Mouse (Mus musculus): ENCODE data around the gene Fbxl15. TPM values are rescaled to one million over a fixed set of nuclear protein-coding genes. Genes with fewer than 3 reads are reported as not detected.

Gene Fbxl15
- polyA plus RNA-seq, 1 experiment from 2014 or later: 9.9 TPM

- Histone ChIP-seq H3K27me3 (replicated peaks) (peaks cover 100% of the 10 kb centered on the region), H3K4me2 (peak overlapping the region; percentile 78), H3K4me3 (peak overlapping the region; percentile 54), H3K4me1 (replicated peaks) (peaks cover 51% of the 10 kb centered on the region), H3K9ac (peak overlapping the region; percentile 70), H3K9me3 (replicated peaks) (no peaks in the 10 kb centered on the region), H3K36me3 (peaks cover 4% of the 10 kb centered on the region; the same call in 1 of the 2 replicates), H3K27ac (ENCODE audit: poor library complexity, severe bottlenecking) (no peak overlapping the region)
- whole genome bisulfite sequencing: 3% methylated on average over 47 of the region's 48 CpGs
- no peak for ATAC-seq (ENCODE audit: insufficient number of reproducible peaks, low FRiP score)
These were observed 10.5 kb upstream of the Fbxl15 start for GRCm38 (mm10) chr19:46317546-46317885.

DNA sequence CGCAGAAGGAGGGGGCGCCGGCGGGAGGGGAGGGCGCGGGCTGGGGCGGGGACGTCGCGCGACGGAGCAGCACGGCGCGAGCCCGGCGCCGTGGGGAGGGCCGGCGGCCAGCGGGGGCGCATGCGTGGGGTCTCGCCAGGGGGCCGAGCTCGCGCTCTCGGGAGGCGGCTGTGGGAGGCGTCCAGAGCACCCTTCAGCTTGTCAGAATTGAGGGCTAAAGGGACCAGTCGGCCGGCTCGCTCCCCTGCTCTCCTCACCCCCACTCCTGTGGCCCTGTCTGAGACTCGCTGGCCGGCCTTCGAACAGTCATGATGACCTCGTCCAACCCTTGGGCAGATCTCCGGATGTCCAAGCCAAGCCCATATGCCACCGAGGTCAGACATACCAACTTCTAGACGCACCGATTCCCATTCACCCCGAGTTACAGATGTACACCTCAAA lies 9.9 kb upstream of the Fbxl15 start:
- 2% methylated on average over 33 of the region's 42 CpGs for WGBS
- H3K9ac ChIP-seq: peak overlapping the region; percentile 70
- peaks cover 51% of the 10 kb centered on the region for H3K4me1 ChIP-seq (replicated peaks)

DNA sequence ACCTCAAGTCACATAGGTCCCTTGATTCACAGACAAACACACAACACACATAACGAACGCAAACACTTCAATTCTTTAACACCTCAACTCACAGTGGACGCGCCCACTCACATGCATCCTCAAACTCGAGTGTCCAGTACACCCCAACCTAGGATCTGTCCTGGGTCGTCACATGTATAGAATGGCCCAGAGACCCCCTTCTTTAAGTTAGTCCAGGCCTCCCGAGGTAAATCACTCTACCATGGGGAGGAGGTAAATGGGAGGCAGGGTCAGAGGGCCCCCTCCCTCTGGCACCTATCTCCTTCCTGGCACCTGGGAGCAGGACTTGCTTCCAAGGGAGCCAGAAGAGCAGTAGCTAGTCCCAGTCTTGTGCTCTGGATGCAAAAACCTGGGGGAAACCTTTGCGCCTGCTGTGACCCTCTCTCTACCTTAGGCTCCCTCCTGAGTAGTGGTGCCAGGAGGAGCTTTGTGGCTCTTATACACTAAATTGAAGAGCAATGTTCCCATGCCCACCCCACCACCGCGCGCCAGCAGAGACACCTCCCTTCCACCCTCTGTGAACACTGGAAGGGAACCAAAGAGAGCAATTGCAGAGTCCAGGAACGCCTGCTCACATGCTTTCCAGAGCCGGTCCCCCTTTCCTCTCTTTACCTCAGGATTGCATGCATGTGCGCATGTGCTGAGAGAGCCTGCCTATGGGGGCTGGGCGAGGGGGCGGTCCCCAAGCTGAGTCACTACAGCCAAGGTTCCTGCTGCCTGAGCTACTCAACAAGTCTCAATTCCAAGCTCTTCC lies 9.2 kb upstream of the Fbxl15 start:
- WGBS: 10% methylated on average over 16 of the region's 16 CpGs
- no peaks in the 10 kb centered on the region for H3K9me3 ChIP-seq (replicated peaks)
- H3K36me3 ChIP-seq: no peaks in the 10 kb centered on the region
- H3K27ac ChIP-seq (ENCODE audit: poor library complexity, severe bottlenecking): no peak overlapping the region
- ATAC-seq (ENCODE audit: insufficient number of reproducible peaks, low FRiP score): no peak
- H3K27me3 ChIP-seq (replicated peaks): peaks cover 100% of the 10 kb centered on the region
- 0 out of 2 replicates have a peak overlapping the region, but pooled peaks have one; percentile 1 for H3K9ac ChIP-seq
- H3K4me1 ChIP-seq (replicated peaks): peaks cover 51% of the 10 kb centered on the region
- peak overlapping the region; percentile 78 for H3K4me2 ChIP-seq
- peak overlapping the region; percentile 54 for H3K4me3 ChIP-seq

More for the DNA sequence above, 9.9 kb upstream of the Fbxl15 start:
- Histone ChIP-seq H3K27me3 (replicated peaks) (peaks cover 100% of the 10 kb centered on the region), H3K4me3 (peak overlapping the region; percentile 54), H3K9me3 (replicated peaks) (no peaks in the 10 kb centered on the region), H3K36me3 (no peaks in the 10 kb centered on the region), H3K4me2 (peak overlapping the region; percentile 78), H3K27ac (ENCODE audit: poor library complexity, severe bottlenecking) (no peak overlapping the region)
- ATAC-seq (ENCODE audit: insufficient number of reproducible peaks, low FRiP score): no peak

DNA sequence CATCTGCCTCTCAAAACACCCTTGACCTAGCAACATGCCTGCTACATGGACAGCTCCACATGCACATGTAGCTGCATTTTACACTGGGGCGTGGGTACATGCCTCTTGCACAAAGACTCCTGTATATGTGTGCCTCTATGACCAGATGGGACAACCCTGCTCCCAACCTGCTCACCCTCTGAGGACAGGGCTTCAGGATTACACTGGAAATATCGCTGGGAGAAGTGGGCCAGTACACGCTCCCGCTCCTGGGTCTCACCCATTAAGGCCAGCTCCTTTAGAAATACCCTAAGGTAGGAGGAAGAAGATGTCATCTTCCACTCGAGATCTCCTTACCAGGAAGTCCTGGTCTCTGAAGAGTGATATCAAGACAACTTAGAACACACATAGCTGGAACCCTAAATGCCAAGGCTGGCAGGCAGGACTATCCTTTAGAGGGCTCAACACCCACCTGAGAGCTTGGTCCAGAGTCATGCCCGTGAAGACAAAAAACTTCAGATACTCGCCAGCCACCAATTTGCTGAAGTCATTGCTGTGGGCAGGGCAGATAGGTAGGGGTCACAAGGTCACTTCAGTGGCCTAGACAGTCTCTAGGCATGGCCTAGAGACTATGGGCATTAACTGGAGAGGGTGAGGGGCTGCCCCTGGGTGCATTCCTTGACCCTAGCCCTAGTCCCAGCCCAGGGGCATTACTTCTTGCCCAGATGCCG lies 7.8 kb upstream of the Fbxl15 start:
- Histone ChIP-seq H3K4me3 (no peak overlapping the region), H3K4me2 (no peak overlapping the region), H3K9ac (no peak overlapping the region), H3K27me3 (replicated peaks) (peaks cover 100% of the 10 kb centered on the region), H3K9me3 (replicated peaks) (no peaks in the 10 kb centered on the region), H3K27ac (ENCODE audit: poor library complexity, severe bottlenecking) (no peak overlapping the region), H3K4me1 (replicated peaks) (peaks cover 38% of the 10 kb centered on the region), H3K36me3 (no peaks in the 10 kb centered on the region)
- no peak for ATAC-seq (ENCODE audit: insufficient number of reproducible peaks, low FRiP score)
- WGBS: 73% methylated on average over 8 of the region's 8 CpGs

DNA sequence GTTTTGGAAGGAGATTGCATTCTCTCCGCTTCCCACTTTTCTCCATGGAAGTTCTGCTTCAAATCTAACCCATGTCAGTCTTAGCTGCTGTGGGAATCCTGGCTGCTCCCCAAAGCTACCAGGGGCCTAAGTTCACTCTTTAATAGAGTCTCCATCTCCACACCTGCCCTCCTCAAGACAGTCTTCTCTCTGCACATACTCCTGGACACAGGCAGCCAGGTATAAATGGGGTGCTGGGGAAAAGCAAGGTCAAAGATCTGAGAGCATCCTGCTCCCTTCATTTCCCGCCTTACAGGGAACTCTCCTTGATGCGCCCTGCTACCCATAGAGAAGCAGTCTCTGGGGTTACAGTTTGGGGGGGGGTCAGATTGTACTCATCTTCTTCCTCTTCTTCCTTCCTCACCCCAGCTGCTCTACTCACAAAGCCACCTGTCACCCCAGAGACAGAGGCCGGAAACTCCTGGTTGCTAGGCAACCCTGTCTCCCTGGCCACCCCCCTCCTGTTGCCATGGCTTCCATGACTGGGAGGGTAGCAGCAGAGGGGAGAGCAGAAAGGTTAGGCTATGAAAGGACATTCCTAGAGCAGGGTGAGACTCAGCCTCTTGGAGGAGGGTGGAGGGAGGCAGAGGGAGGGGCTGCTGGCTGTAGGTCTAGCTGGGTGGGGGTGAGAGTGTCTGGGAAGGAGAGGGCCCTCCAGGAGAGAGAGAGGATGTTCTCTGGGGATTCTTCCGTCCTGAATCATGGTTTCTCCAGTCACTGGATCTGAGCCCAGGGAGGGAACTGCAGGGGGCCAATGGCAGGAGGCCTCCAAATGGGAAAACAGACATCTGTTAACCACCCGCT lies 6.7 kb upstream of the Fbxl15 start:
- no peak overlapping the region for H3K9ac ChIP-seq
- no peak for ATAC-seq (ENCODE audit: insufficient number of reproducible peaks, low FRiP score)
- no peak overlapping the region for H3K27ac ChIP-seq (ENCODE audit: poor library complexity, severe bottlenecking)
- H3K36me3 ChIP-seq: no peaks in the 10 kb centered on the region
- no peaks in the 10 kb centered on the region for H3K9me3 ChIP-seq (replicated peaks)
- 30% methylated on average over 6 of the region's 6 CpGs for WGBS
- H3K4me3 ChIP-seq: no peak overlapping the region
- peaks cover 100% of the 10 kb centered on the region for H3K27me3 ChIP-seq (replicated peaks)
- H3K4me2 ChIP-seq: no peak overlapping the region
- peaks cover 27% of the 10 kb centered on the region for H3K4me1 ChIP-seq (replicated peaks)

GRCm38 (mm10) chr19:46322144-46322995 lies 5.6 kb upstream of the Fbxl15 start:
- Histone ChIP-seq H3K4me1 (replicated peaks) (peaks cover 26% of the 10 kb centered on the region), H3K4me3 (no peak overlapping the region), H3K9me3 (replicated peaks) (no peaks in the 10 kb centered on the region), H3K9ac (no peak overlapping the region), H3K27me3 (replicated peaks) (peaks cover 100% of the 10 kb centered on the region), H3K4me2 (no peak overlapping the region), H3K27ac (ENCODE audit: poor library complexity, severe bottlenecking) (no peak overlapping the region), H3K36me3 (no peaks in the 10 kb centered on the region)
- WGBS: 35% methylated on average over 11 of the region's 11 CpGs
- ATAC-seq (ENCODE audit: insufficient number of reproducible peaks, low FRiP score): no peak

GRCm38 (mm10) chr19:46322996-46323572 lies 4.9 kb upstream of the Fbxl15 start:
- H3K4me2 ChIP-seq: no peak overlapping the region
- H3K4me1 ChIP-seq (replicated peaks): peaks cover 25% of the 10 kb centered on the region
- H3K36me3 ChIP-seq: no peaks in the 10 kb centered on the region
- no peak overlapping the region for H3K9ac ChIP-seq
- WGBS: 68% methylated on average over 13 of the region's 13 CpGs
- H3K9me3 ChIP-seq (replicated peaks): no peaks in the 10 kb centered on the region
- H3K4me3 ChIP-seq: no peak overlapping the region
- H3K27ac ChIP-seq (ENCODE audit: poor library complexity, severe bottlenecking): no peak overlapping the region
- H3K27me3 ChIP-seq (replicated peaks): peaks cover 96% of the 10 kb centered on the region
- no peak for ATAC-seq (ENCODE audit: insufficient number of reproducible peaks, low FRiP score)

DNA sequence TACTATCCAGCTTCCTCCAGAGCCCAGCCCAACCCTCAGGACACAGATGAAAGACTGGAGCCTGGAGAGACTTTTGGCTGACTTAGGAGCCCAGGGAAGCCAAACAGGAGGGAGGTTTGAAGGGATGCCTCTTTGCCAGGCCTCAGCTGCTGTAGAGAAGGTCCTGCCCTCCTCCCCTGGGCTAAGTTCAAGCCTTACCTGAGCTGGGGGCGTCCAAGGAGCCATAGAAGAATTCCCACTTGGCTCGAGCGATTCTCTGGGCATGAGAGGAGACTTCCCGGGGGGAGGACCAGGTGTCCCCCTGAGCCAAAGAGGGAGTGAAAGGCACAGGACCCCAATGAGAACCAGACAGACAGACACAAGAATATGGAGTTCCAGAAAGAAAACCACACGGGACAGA lies 4.3 kb upstream of the Fbxl15 start:
- no peak overlapping the region for H3K4me2 ChIP-seq
- H3K4me3 ChIP-seq: no peak overlapping the region
- peaks cover 89% of the 10 kb centered on the region for H3K27me3 ChIP-seq (replicated peaks)
- no peak overlapping the region for H3K27ac ChIP-seq (ENCODE audit: poor library complexity, severe bottlenecking)
- no peak overlapping the region for H3K9ac ChIP-seq
- WGBS: 60% methylated on average over 5 of the region's 5 CpGs
- ATAC-seq (ENCODE audit: insufficient number of reproducible peaks, low FRiP score): no peak
- H3K4me1 ChIP-seq (replicated peaks): peaks cover 20% of the 10 kb centered on the region
- no peaks in the 10 kb centered on the region for H3K36me3 ChIP-seq
- no peaks in the 10 kb centered on the region for H3K9me3 ChIP-seq (replicated peaks)

DNA sequence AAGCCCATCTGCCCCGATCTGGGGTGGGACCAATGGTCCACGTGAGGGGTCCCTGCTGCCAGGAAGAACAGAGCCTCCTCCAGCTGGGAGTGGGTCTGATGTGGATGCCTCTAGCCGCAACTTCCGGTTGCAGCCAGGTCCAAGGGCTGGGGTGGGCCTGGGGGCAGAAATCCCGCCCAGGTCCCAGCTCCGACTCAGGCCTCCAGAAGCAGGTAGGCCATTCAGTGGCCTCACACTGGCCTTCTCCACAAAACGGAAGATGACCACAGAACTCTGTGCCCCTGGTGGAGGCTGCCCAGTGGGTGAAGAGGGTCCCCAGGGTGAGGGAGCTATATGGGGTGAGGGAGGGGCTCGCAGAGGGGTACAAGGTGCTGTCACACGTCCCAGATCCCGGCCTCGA lies 3.6 kb upstream of the Fbxl15 start:
- Histone ChIP-seq H3K27ac (ENCODE audit: poor library complexity, severe bottlenecking) (no peak overlapping the region), H3K27me3 (replicated peaks) (peaks cover 83% of the 10 kb centered on the region), H3K4me3 (no peak overlapping the region), H3K36me3 (no peaks in the 10 kb centered on the region), H3K9me3 (replicated peaks) (no peaks in the 10 kb centered on the region), H3K4me2 (no peak overlapping the region), H3K9ac (no peak overlapping the region), H3K4me1 (replicated peaks) (peaks cover 21% of the 10 kb centered on the region)
- WGBS: 50% methylated on average over 11 of the region's 11 CpGs
- ATAC-seq (ENCODE audit: insufficient number of reproducible peaks, low FRiP score): no peak

DNA sequence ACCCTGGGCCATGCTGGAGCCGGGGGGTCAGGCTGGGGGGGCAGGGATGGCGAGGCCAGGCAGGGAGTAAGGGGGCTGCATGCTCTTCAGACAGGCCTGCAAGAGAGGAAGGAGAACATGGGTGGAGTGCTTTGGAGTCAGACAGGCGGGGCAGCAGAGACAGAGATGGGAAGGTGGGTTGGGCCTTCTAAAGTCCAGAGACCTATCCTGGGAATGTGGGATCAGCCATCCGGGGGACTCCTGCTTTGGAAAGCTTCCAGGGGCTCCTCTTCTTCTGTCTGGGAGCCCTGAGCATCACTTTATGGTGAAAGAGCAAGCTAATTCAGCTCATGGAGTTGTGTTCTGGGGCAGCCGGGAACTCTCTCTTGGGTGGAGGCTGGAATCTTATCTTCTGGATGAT lies 3.1 kb upstream of the Fbxl15 start:
- H3K9ac ChIP-seq: no peak overlapping the region
- 51% methylated on average over 5 of the region's 5 CpGs for WGBS
- no peak for ATAC-seq (ENCODE audit: insufficient number of reproducible peaks, low FRiP score)

More for the DNA sequence above, 3.1 kb upstream of the Fbxl15 start:
- H3K9me3 ChIP-seq (replicated peaks): no peaks in the 10 kb centered on the region
- H3K4me3 ChIP-seq: no peak overlapping the region
- peaks cover 22% of the 10 kb centered on the region for H3K4me1 ChIP-seq (replicated peaks)
- H3K27ac ChIP-seq (ENCODE audit: poor library complexity, severe bottlenecking): no peak overlapping the region
- peaks cover 77% of the 10 kb centered on the region for H3K27me3 ChIP-seq (replicated peaks)
- H3K36me3 ChIP-seq: no peaks in the 10 kb centered on the region
- H3K4me2 ChIP-seq: no peak overlapping the region
